15 mouse cellular contexts compared by ENCODE assay signal in genomic region chr15:30272326-30272725, GRCm38 (mm10).
"Had no signal": no experiment of that assay in that cellular context is flagged by ENCODE, and none has a peak within 500 bp of the region (broad histone marks: within the 10 kb centered on the region; RNA-seq: fewer than 3 reads in every experiment).

No protein-coding gene starts in this region.

- H3K9ac ChIP-seq: limb, embryonic 13.5 days; liver, embryonic 14.5 days; midbrain, embryonic 12.5 days; neural tube, embryonic 13.5 days; stomach, embryonic 15.5 days had no signal

- DNase-seq: kidney, adult 9 months; kidney, postnatal 36 days; lung, adult 18-20 months; retina, postnatal 1 day; right cerebral cortex, postnatal 4 days; spleen, adult 18-20 months; thymus, adult 2 months; thymus, postnatal 36 days had no signal

- H3K9me3 ChIP-seq: limb, embryonic 13.5 days; midbrain, embryonic 12.5 days; neural tube, embryonic 13.5 days; stomach, embryonic 15.5 days had no signal

- H3K36me3 ChIP-seq: limb, embryonic 13.5 days; midbrain, embryonic 12.5 days; neural tube, embryonic 13.5 days; stomach, embryonic 15.5 days had no signal

- ATAC-seq: midbrain, embryonic 16.5 days had no signal

- H3K27me3 ChIP-seq: limb, embryonic 13.5 days; midbrain, embryonic 12.5 days; neural tube, embryonic 13.5 days; stomach, embryonic 15.5 days had no signal

- H3K4me1 ChIP-seq: limb, embryonic 13.5 days; stomach, embryonic 15.5 days had no signal

- H3K4me2 ChIP-seq: limb, embryonic 13.5 days; midbrain, embryonic 12.5 days; neural tube, embryonic 13.5 days; stomach, embryonic 15.5 days had no signal

- H3K27ac ChIP-seq: kidney, postnatal 0 days; limb, embryonic 13.5 days; liver, embryonic 14.5 days; midbrain, embryonic 12.5 days; neural tube, embryonic 13.5 days; stomach, embryonic 15.5 days had no signal

- H3K4me3 ChIP-seq: limb, embryonic 13.5 days; midbrain, embryonic 12.5 days; neural tube, embryonic 13.5 days; stomach, embryonic 15.5 days had no signal
